Mouse (Mus musculus) MEL (cell line): ENCODE measurements around the gene Utp11. TPM values are rescaled to one million over a fixed set of nuclear protein-coding genes. Genes with fewer than 3 reads are reported as not detected.

Experiments used
- DNase-seq: peaks from one replicate; pipeline ENCODE4 v3.0.0; 2011; ENCODE audit warnings: low read depth, low spot score
- H3K27ac ChIP-seq: 2 replicates; pipeline ENCODE4 v1.5.1; 2012; ENCODE audit warnings: low read depth, mild to moderate bottlenecking, control low read depth, low read length, moderate library complexity; ENCODE audit not compliant: control insufficient read depth
- H3K27me3 ChIP-seq, 2 experiments: fragments of 150-350 bp in 1 of 2; sonication (generic) in 1 of 2; 2 replicates each; pipeline ENCODE4 v1.6.1; 2012; ENCODE audit warnings: low read length in 2 of 2, mild to moderate bottlenecking in 2 of 2, improper control_type of control experiment in 1 of 2, moderate library complexity in 1 of 2; ENCODE audit not compliant: insufficient read depth in 2 of 2, control insufficient read depth in 1 of 2
- H3K36me3 ChIP-seq, 2 experiments: 2 replicates each; pipeline ENCODE4 v1.6.1; 2012 to 2014; ENCODE audit warnings: low read length in 2 of 2, improper control_type of control experiment in 1 of 2, inconsistent platforms in 1 of 2, mild to moderate bottlenecking in 1 of 2; ENCODE audit not compliant: insufficient read depth in 2 of 2, control insufficient read depth in 1 of 2
- H3K4me1 ChIP-seq, 2 experiments: fragments of 150-350 bp in 1 of 2; sonication (generic) in 1 of 2; 2 replicates each; pipeline ENCODE4 v1.6.1; 2012; ENCODE audit warnings: low read length in 2 of 2, improper control_type of control experiment in 1 of 2, mild to moderate bottlenecking in 1 of 2; ENCODE audit not compliant: insufficient read depth in 2 of 2, control insufficient read depth in 1 of 2
- H3K4me3 ChIP-seq, 2 experiments: fragments of 150-350 bp in 1 of 2; sonication (generic) in 1 of 2; 2 replicates each; pipeline ENCODE4 v1.5.1; 2012; ENCODE audit warnings: low read depth in 2 of 2, low read length in 2 of 2, mild to moderate bottlenecking in 2 of 2, moderate library complexity in 2 of 2, control low read depth in 1 of 2, improper control_type of control experiment in 1 of 2; ENCODE audit not compliant: control insufficient read depth in 1 of 2, insufficient read depth in 1 of 2
- H3K79me2 ChIP-seq: 2 replicates; pipeline ENCODE4 v1.6.1; 2012; ENCODE audit warnings: mild to moderate bottlenecking, low read length, moderate library complexity; ENCODE audit not compliant: control insufficient read depth, poor library complexity, insufficient read depth
- H3K9ac ChIP-seq: 2 replicates; pipeline ENCODE4 v1.6.1; 2012; ENCODE audit warnings: low read depth, mild to moderate bottlenecking, control low read depth, low read length, moderate library complexity; ENCODE audit not compliant: control insufficient read depth, poor library complexity, severe bottlenecking
- H3K9me3 ChIP-seq: fragments of 150-350 bp; sonication (generic); replicated peaks from 2 replicates; pipeline ENCODE4 v1.6.1; 2012; ENCODE audit warnings: mild to moderate bottlenecking, low read length, improper control_type of control experiment, moderate library complexity; ENCODE audit not compliant: insufficient read depth
- CHD1 ChIP-seq: IDR thresholded peaks from 2 replicates; pipeline ENCODE4 v1.6.1; 2012; ENCODE audit warnings: low read depth, mild to moderate bottlenecking, inconsistent platforms, low read length, improper control_type of control experiment
- ELF1 ChIP-seq: IDR thresholded peaks from 2 replicates; pipeline ENCODE4 v1.6.1; 2014; ENCODE audit warnings: low read depth, mild to moderate bottlenecking, inconsistent platforms, low read length, improper control_type of control experiment, moderate library complexity
- EP300 ChIP-seq, 2 experiments: IDR thresholded peaks; 2 replicates each; pipeline ENCODE4 v1.6.1; 2011; ENCODE audit warnings: improper control_type of control experiment in 2 of 2, low read length in 2 of 2, low read depth in 1 of 2, mild to moderate bottlenecking in 1 of 2
- ETS1 ChIP-seq: IDR thresholded peaks from 2 replicates; pipeline ENCODE4 v1.6.1; 2012; ENCODE audit warnings: low read depth, mild to moderate bottlenecking, inconsistent platforms, low read length, improper control_type of control experiment, moderate library complexity
- GATA1 ChIP-seq: IDR thresholded peaks from 2 replicates; pipeline ENCODE4 v1.6.1; 2011; ENCODE audit warnings: low read depth, low read length, improper control_type of control experiment
- HCFC1 ChIP-seq: IDR thresholded peaks from 2 replicates; pipeline ENCODE4 v1.6.1; 2012; ENCODE audit warnings: low read depth, mild to moderate bottlenecking, inconsistent platforms, low read length, improper control_type of control experiment, moderate library complexity
- MAZ ChIP-seq: IDR thresholded peaks from 2 replicates; pipeline ENCODE4 v1.6.1; 2012; ENCODE audit warnings: low read depth, mild to moderate bottlenecking, inconsistent platforms, low read length, improper control_type of control experiment
- MEF2A ChIP-seq: IDR thresholded peaks from 2 replicates; pipeline ENCODE4 v1.6.1; 2014; ENCODE audit warnings: low read depth, mild to moderate bottlenecking, inconsistent platforms, low read length, improper control_type of control experiment; ENCODE audit not compliant: poor library complexity, insufficient replicate concordance, severe bottlenecking; ENCODE audit errors: extremely low read depth
- MYB ChIP-seq: IDR thresholded peaks from 2 replicates; pipeline ENCODE4 v1.6.1; 2011; ENCODE audit warnings: mild to moderate bottlenecking, low read depth, low read length, improper control_type of control experiment
- NELFE ChIP-seq: IDR thresholded peaks from 2 replicates; pipeline ENCODE4 v1.6.1; 2011; ENCODE audit warnings: low read depth, low read length, improper control_type of control experiment
- NRF1 ChIP-seq: IDR thresholded peaks from 2 replicates; pipeline ENCODE4 v1.6.1; 2014; ENCODE audit warnings: low read depth, mild to moderate bottlenecking, inconsistent platforms, low read length, improper control_type of control experiment, moderate library complexity; ENCODE audit not compliant: poor library complexity, insufficient read depth, severe bottlenecking
- POLR2AphosphoS5 ChIP-seq: IDR thresholded peaks from 2 replicates; pipeline ENCODE4 v1.6.1; 2012; ENCODE audit warnings: low read depth, borderline replicate concordance, mild to moderate bottlenecking, inconsistent platforms, low read length, moderate library complexity, mixed read lengths
- RAD21 ChIP-seq: IDR thresholded peaks from 2 replicates; pipeline ENCODE4 v1.6.1; 2011; ENCODE audit warnings: mild to moderate bottlenecking, low read depth, low read length, improper control_type of control experiment
- TAL1 ChIP-seq: IDR thresholded peaks from 2 replicates; pipeline ENCODE4 v1.6.1; 2012; ENCODE audit warnings: mild to moderate bottlenecking, inconsistent platforms, low read length, moderate library complexity, mixed read lengths
- TBP ChIP-seq: IDR thresholded peaks from 2 replicates; pipeline ENCODE4 v1.8.0; 2011; ENCODE audit warnings: low read depth, low read length, improper control_type of control experiment
- USF1 ChIP-seq: IDR thresholded peaks from 2 replicates; pipeline ENCODE4 v1.6.1; 2014; ENCODE audit warnings: low read depth, mild to moderate bottlenecking, inconsistent platforms, low read length, improper control_type of control experiment, moderate library complexity
- USF2 ChIP-seq, 2 experiments: IDR thresholded peaks; 2 replicates each; pipeline ENCODE4 v1.6.1; 2011 to 2012; ENCODE audit warnings: improper control_type of control experiment in 2 of 2, low read length in 2 of 2, borderline replicate concordance in 1 of 2, inconsistent platforms in 1 of 2, low read depth in 1 of 2, mild to moderate bottlenecking in 1 of 2; ENCODE audit not compliant: insufficient read depth in 1 of 2
- ZKSCAN1 ChIP-seq: IDR thresholded peaks from 2 replicates; pipeline ENCODE4 v1.6.1; 2012; ENCODE audit warnings: low read depth, mild to moderate bottlenecking, inconsistent platforms, low read length, improper control_type of control experiment, moderate library complexity
- ZMIZ1 ChIP-seq: IDR thresholded peaks from 2 replicates; pipeline ENCODE4 v1.6.1; 2012; ENCODE audit warnings: low read depth, mild to moderate bottlenecking, inconsistent platforms, low read length, improper control_type of control experiment, moderate library complexity
- polyA plus RNA-seq, 2 experiments: library from polyadenylated mRNA; stranded (reverse) in 1 of 2; unstranded in 1 of 2; fragments of >175 nt in 1 of 2; fragments of >200 nt in 1 of 2; gene quantifications; 2 replicates each; pipeline versions ENCODE4 v1.2.1 to v1.2.4; 2012; ENCODE audit warnings: low replicate concordance in 2 of 2, low read depth in 1 of 2; ENCODE audit not compliant: insufficient read length in 2 of 2, insufficient read depth in 1 of 2, missing spikeins in 1 of 2
- total RNA-seq: library from RNA; depleted of rRNA; stranded (reverse); fragments of 300-350 nt; gene quantifications from 2 replicates; pipeline ENCODE4 v1.2.3, GENCODE M21; 2012

Gene Utp11
- total and polyA plus RNA-seq, 3 experiments: 68.3 to 86.9 TPM; not detected in 1

GRCm38 (mm10) chr4:124693135-124693894 lies at the start of gene Utp11 (continued):
- TF ChIP-seq GATA1 (no peak), POLR2AphosphoS5 (no peak), USF1 (no peak; the same call in 1 of the 2 replicates), MYB (no peak)

- TF ChIP-seq ZMIZ1 (no peak), CHD1 (no peak), NRF1 (no peak), NELFE (no peak), TAL1 (no peak), HCFC1 (no peak), RAD21 (no peak), GATA1 (no peak), POLR2AphosphoS5 (no peak), EP300 (IDR thresholded peaks at IDR 0.05; ENCODE audit: low read depth in 1 of 2, low read length in 2 of 2) (no peak), USF2 (IDR thresholded peaks at IDR 0.05; ENCODE audit: borderline replicate concordance in 1 of 2, insufficient read depth in 1 of 2, low read depth in 1 of 2, low read length in 2 of 2) (no peak), MAZ (no peak), ETS1 (no peak), MEF2A (no peak), ZKSCAN1 (no peak), TBP (no peak), ELF1 (no peak)
- Histone ChIP-seq H3K9ac (no peak overlapping the region), H3K4me1 (peaks cover 0 to 2% of the 10 kb centered on the region in 2 experiments; a peak in 1 of 4 replicates), H3K9me3 (no peaks in the 10 kb centered on the region), H3K27me3 (no peaks in the 10 kb centered on the region), H3K4me3 (no peak overlapping the region), H3K36me3 (no peaks in the 10 kb centered on the region; a peak in 1 of 4 replicates), H3K79me2 (no peaks in the 10 kb centered on the region; the same call in 1 of the 2 replicates), H3K27ac (no peak overlapping the region)
- no peak for DNase-seq
Observed at GRCm38 (mm10) chr4:124742839-124743238, 49.4 kb upstream of the Utp11 start.
